Mouse (Mus musculus) testis, adult 2 months (tissue): ENCODE results near the gene Ablim2. TPM values are rescaled to one million over a fixed set of nuclear protein-coding genes. Genes with fewer than 3 reads are reported as not detected.
A peak's percentile ranks its signal among the peaks of the same experiment; 100 is the strongest.

Source experiments
- H3K27ac ChIP-seq: fragments of 200-500 bp; 2 replicates; pipeline ENCODE4 v1.5.1; 2012; ENCODE audit warnings: low read depth, low read length; ENCODE audit not compliant: control insufficient read depth, insufficient read depth
- H3K27me3 ChIP-seq: fragments of 200-500 bp; 2 replicates; pipeline ENCODE4 v1.6.1; 2012; ENCODE audit warnings: mild to moderate bottlenecking, low read length, moderate library complexity; ENCODE audit not compliant: control insufficient read depth, insufficient read depth
- H3K36me3 ChIP-seq: fragments of 200-500 bp; 2 replicates; pipeline ENCODE4 v1.6.1; 2012; ENCODE audit warnings: mild to moderate bottlenecking, low read length; ENCODE audit not compliant: control insufficient read depth, insufficient read depth
- H3K4me1 ChIP-seq: fragments of 200-500 bp; 2 replicates; pipeline ENCODE4 v1.6.1; 2012; ENCODE audit warnings: low read length; ENCODE audit not compliant: control insufficient read depth, insufficient read depth
- H3K4me3 ChIP-seq: fragments of 200-500 bp; 2 replicates; pipeline ENCODE4 v1.5.1; 2012; ENCODE audit warnings: low read depth, mild to moderate bottlenecking, low read length, moderate library complexity, mixed read lengths; ENCODE audit not compliant: control insufficient read depth
- CTCF ChIP-seq: fragments of 200-500 bp; IDR thresholded peaks from 2 replicates; pipeline ENCODE4 v1.5.1; 2012; ENCODE audit warnings: low read depth, mild to moderate bottlenecking, inconsistent platforms, low read length, moderate library complexity; ENCODE audit not compliant: control insufficient read depth, insufficient read depth, insufficient replicate concordance
- POLR2A ChIP-seq: fragments of 200-500 bp; IDR thresholded peaks from 2 replicates; pipeline ENCODE4 v1.6.1; 2012; ENCODE audit warnings: low read depth, mild to moderate bottlenecking, inconsistent platforms, low read length, moderate library complexity; ENCODE audit not compliant: control insufficient read depth
- polyA plus RNA-seq: library from polyadenylated mRNA; depleted of rRNA; stranded (reverse); fragments of >200 nt; gene quantifications from 2 replicates; pipeline ENCODE4 v1.2.3, GENCODE M21; 2012

Ablim2 gene
- polyA plus RNA-seq, 1 experiment, result 1.2 TPM

- H3K4me1 ChIP-seq, result 0 out of 2 replicates have a peak, but pooled peaks cover 2% of the 10 kb centered on the region
- no peaks in the 10 kb centered on the region for H3K27me3 ChIP-seq
- no peaks in the 10 kb centered on the region for H3K36me3 ChIP-seq
- no peak overlapping the region for H3K27ac ChIP-seq
- H3K4me3 ChIP-seq, result no peak overlapping the region
- no peak for TF ChIP-seq POLR2A
- no peak for TF ChIP-seq CTCF
These were observed 151.2 kb downstream of the Ablim2 start for GRCm38 (mm10) chr5:35908626-35909443.

GRCm38 (mm10) chr5:35915629-35916300, 158.1 kb downstream of the Ablim2 start:
- Histone ChIP-seq H3K36me3 (no peaks in the 10 kb centered on the region), H3K27me3 (no peaks in the 10 kb centered on the region), H3K27ac (no peak overlapping the region), H3K4me1 (no peaks in the 10 kb centered on the region; the same call in 1 of the 2 replicates), H3K4me3 (no peak overlapping the region)
- TF ChIP-seq CTCF, result no peak
- no peak for TF ChIP-seq POLR2A

- no peak overlapping the region for H3K4me3 ChIP-seq
- H3K27me3 ChIP-seq, result no peaks in the 10 kb centered on the region
- TF ChIP-seq POLR2A (no peak), CTCF (no peak)
- no peak overlapping the region for H3K27ac ChIP-seq
- H3K36me3 ChIP-seq, result no peaks in the 10 kb centered on the region
- H3K4me1 ChIP-seq, result no peaks in the 10 kb centered on the region; the same call in 1 of the 2 replicates
These were observed 159.0 kb downstream of the Ablim2 start for GRCm38 (mm10) chr5:35916666-35917065.

- Histone ChIP-seq H3K4me1 (no peaks in the 10 kb centered on the region; the same call in 1 of the 2 replicates), H3K36me3 (no peaks in the 10 kb centered on the region)
- TF ChIP-seq CTCF (no peak), POLR2A (no peak)
These were observed 160.7 kb downstream of the Ablim2 start for GRCm38 (mm10) chr5:35918387-35918786.

GRCm38 (mm10) chr5:35920076-35920475, 162.4 kb downstream of the Ablim2 start:
- no peak overlapping the region for H3K27ac ChIP-seq
- TF ChIP-seq POLR2A (no peak), CTCF (no peak)
- no peaks in the 10 kb centered on the region; the same call in 1 of the 2 replicates for H3K4me1 ChIP-seq
- no peaks in the 10 kb centered on the region for H3K36me3 ChIP-seq
- H3K27me3 ChIP-seq, result no peaks in the 10 kb centered on the region
- no peak overlapping the region for H3K4me3 ChIP-seq

More at GRCm38 (mm10) chr5:35918387-35918786, 160.7 kb downstream of the Ablim2 start:
- no peak overlapping the region for H3K4me3 ChIP-seq
- no peaks in the 10 kb centered on the region for H3K27me3 ChIP-seq
- no peak overlapping the region for H3K27ac ChIP-seq

GRCm38 (mm10) chr5:35920557-35920956, 162.9 kb downstream of the Ablim2 start:
- peak overlapping the region; percentile 14; the same call in 1 of the 2 replicates for H3K27ac ChIP-seq
- no peaks in the 10 kb centered on the region for H3K36me3 ChIP-seq
- no peaks in the 10 kb centered on the region; the same call in 1 of the 2 replicates for H3K4me1 ChIP-seq
- TF ChIP-seq POLR2A, result no peak
- no peak for TF ChIP-seq CTCF
- no peak overlapping the region for H3K4me3 ChIP-seq
- H3K27me3 ChIP-seq, result no peaks in the 10 kb centered on the region

GRCm38 (mm10) chr5:35921141-35921540, 163.5 kb downstream of the Ablim2 start:
- H3K36me3 ChIP-seq, result no peaks in the 10 kb centered on the region
- no peaks in the 10 kb centered on the region; the same call in 1 of the 2 replicates for H3K4me1 ChIP-seq
- no peak for TF ChIP-seq CTCF
- H3K27ac ChIP-seq, result peak overlapping the region; percentile 61
- H3K4me3 ChIP-seq, result no peak overlapping the region
- H3K27me3 ChIP-seq, result no peaks in the 10 kb centered on the region
